Mouse (Mus musculus): ENCODE results near the gene Fuz.

DNA sequence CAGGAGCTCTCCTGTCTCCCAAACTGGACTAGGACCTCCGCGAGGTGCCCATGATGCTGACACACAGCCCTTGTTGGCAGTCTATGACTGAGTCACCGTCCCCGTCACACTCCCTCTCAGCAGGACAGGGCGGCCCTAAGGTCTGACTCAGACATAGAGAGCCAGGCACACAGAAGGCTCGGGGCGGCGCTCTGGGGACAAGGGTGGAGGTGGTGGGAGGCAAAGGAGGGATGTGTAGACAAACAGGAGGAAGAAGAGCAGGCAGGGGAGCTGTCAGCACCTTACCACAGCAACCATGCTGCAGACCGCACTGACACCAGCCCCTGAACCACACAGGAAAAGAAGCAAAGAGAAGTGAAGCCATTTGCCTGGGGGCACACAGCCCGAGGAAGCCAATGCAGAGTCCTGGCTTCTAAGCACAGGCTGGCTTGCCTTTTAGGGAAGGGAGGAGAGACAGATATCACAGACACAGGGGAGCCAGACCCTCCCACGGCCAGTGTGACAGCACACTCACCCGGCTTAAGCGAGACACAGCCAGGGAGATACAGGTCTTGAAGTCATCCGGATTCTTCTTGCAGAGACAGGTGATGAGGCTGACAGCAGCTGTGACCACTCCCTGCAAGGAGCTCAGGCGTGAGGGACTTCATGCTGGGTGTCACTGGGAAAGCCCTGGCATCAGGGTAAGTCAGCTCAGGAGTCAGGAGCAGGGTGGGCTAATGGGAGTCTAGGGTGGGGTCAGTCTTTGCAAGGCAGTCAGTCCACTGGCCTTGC lies 13.0 kb downstream of the Fuz start:
- TF ChIP-seq CTCF (conservative IDR thresholded peaks at IDR 0.05; ENCODE audit: low read length) (no peak), POU5F1 (IDR thresholded peaks at IDR 0.05; ENCODE audit: borderline replicate concordance, low read length) (no peak)

Measured in E14TG2a.4 (cell line).